Mouse (Mus musculus): Measurements from ENCODE around the gene Cep295. TPM values are rescaled to one million over a fixed set of nuclear protein-coding genes. Genes with fewer than 3 reads are reported as not detected.

Cep295 gene
- polyA plus RNA-seq, 1 experiment from 2014 or later = 15.2 TPM

DNA sequence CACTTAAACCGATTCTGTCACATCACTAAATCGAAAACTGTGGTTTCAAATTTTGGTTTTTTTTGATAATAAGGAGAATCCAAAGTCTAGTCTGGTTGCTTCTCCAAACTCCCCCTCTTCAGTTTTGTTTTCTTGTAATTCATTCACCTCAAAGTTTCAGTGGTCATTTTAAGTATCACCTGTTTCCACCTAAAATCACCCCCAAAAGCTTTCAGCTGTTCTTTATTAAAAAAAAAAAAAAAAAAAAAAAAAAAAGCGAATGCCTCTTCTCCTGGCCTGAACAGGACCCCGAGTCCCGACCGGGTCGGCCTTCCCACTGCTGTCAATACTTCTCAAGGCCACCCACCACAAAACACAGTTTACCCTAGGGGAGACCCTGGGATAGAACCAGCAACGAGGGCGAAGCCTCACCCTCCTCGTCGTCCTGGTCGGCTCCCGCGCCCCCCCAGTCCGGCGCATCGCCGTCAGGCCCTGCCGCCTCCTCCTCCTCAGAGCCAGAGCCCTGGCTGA, 78.4 kb downstream of the Cep295 start:
- peak overlapping the region; percentile 62 for H3K4me2 ChIP-seq (replicated peaks)
- H3K4me3 ChIP-seq = peak overlapping the region; percentile 68
- H3K27me3 ChIP-seq = no peaks in the 10 kb centered on the region
- H3K9ac ChIP-seq (replicated peaks) = peak overlapping the region; percentile 87
- H3K9me3 ChIP-seq = no peaks in the 10 kb centered on the region
- no peak for ATAC-seq (replicated peaks)
- peaks cover 28% of the 10 kb centered on the region for H3K36me3 ChIP-seq
- 9% methylated on average over 19 of the region's 19 CpGs for WGBS
- H3K27ac ChIP-seq (replicated peaks) = peak overlapping the region; percentile 88
- peaks cover 27% of the 10 kb centered on the region for H3K4me1 ChIP-seq

DNA sequence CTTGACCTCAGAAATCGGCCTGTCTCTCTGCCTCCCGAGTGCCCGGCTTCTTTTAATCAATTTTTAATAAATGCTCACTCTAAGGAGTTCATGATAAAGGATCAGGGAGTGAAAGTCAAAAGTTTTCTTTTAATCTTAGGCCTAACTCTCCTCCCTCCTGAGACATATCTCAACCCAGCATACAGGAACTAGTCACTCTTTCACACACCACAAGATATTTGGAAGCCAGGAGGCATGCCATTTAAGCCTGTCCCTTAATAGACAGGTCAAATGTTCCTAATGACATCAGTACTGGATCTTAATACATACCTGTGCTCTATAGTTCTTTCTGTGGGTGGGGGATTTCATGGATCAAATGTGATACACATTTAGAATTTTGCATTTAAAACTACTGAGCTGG, 79.2 kb downstream of the Cep295 start:
- peak overlapping the region; percentile 68; the same call in 1 of the 2 replicates for H3K4me3 ChIP-seq
- no peaks in the 10 kb centered on the region for H3K9me3 ChIP-seq
- H3K36me3 ChIP-seq = peaks cover 36% of the 10 kb centered on the region
- ATAC-seq (replicated peaks) = no peak
- no peak overlapping the region for H3K4me2 ChIP-seq (replicated peaks)
- 88% methylated on average over 3 of the region's 3 CpGs for WGBS
- H3K27ac ChIP-seq (replicated peaks) = no peak overlapping the region
- no peaks in the 10 kb centered on the region for H3K27me3 ChIP-seq
- H3K4me1 ChIP-seq = peaks cover 27% of the 10 kb centered on the region
- no peak overlapping the region for H3K9ac ChIP-seq (replicated peaks)

DNA sequence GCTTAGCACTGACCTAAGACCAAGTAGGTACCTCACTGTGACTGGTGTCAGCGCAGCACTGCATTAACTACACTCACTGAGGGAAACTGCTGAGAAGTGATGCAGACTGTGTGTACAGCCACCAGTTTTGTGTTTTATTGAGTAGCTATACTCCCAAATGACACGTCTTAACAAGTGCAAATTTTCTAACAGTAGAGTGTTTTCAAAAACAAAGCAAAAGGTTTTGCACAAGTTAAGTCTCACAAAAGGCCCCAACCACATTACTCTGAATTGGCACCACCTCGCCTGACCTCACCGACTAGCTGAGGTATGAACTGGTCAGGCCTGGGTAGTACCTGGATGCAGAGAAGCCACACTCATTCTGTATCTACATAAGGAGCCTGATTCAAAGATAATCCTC, 80.7 kb downstream of the Cep295 start:
- no peak overlapping the region for H3K27ac ChIP-seq (replicated peaks)
- no peak for ATAC-seq (replicated peaks)
- peaks cover 27% of the 10 kb centered on the region for H3K4me1 ChIP-seq
- no peaks in the 10 kb centered on the region for H3K9me3 ChIP-seq
- no peaks in the 10 kb centered on the region for H3K27me3 ChIP-seq
- H3K4me2 ChIP-seq (replicated peaks) = no peak overlapping the region
- H3K36me3 ChIP-seq = peaks cover 51% of the 10 kb centered on the region
- no peak overlapping the region for H3K9ac ChIP-seq (replicated peaks)
- WGBS = 93% methylated on average over 4 of the region's 4 CpGs
- no peak overlapping the region for H3K4me3 ChIP-seq

DNA sequence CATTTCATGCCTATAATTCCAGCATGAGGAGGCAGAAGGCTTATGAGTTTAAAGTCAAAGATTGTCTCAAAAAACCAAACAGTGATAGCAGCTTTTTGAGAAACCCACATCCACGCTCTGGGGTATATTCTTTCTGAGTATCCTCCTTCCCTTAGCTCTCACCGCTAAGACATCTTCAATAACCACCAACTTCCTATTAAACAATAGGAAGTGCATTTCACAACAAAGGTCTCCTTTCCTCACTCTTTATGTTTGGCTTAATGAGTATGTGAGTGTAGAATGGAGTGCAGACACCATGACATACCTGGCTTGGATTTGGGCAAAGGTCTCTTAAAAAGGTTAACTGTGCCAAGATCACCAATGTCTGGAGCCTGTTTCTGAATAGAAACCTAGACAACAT, 83.6 kb downstream of the Cep295 start:
- Histone ChIP-seq H3K9me3 (no peaks in the 10 kb centered on the region), H3K27me3 (no peaks in the 10 kb centered on the region), H3K4me3 (no peak overlapping the region), H3K36me3 (peaks cover 79% of the 10 kb centered on the region), H3K4me1 (peaks cover 16% of the 10 kb centered on the region), H3K9ac (replicated peaks) (no peak overlapping the region), H3K27ac (replicated peaks) (no peak overlapping the region), H3K4me2 (replicated peaks) (no peak overlapping the region)
- WGBS = 95% methylated on average over 2 of the region's 2 CpGs
- ATAC-seq (replicated peaks) = no peak

Small RNA genes lying within 50 kb of the gene (microRNA-seq; reads per million reads assigned to microRNA genes)
- gene Gm49349 = not detected
- not detected for gene mmu-mir-7650

Other genes with a start within 250 kb of the Cep295 start
- not detected in 2 replicates for gene Hephl1, start 245.7 kb downstream of the Cep295 start, polyA plus RNA-seq (2015; fragmentation: Nextera tagmentation; extraction: Ambion mirVana)
- gene Vstm5, start 118.7 kb downstream of the Cep295 start, polyA plus RNA-seq (2015; fragmentation: Nextera tagmentation; extraction: Ambion mirVana) = 6.4 and 6.8 TPM in 2 replicates
- gene Med17, start 77.9 kb downstream of the Cep295 start, polyA plus RNA-seq (2015; fragmentation: Nextera tagmentation; extraction: Ambion mirVana) = 42.8 and 43.5 TPM in 2 replicates
- gene Taf1d, start 51.6 kb downstream of the Cep295 start, polyA plus RNA-seq (2015; fragmentation: Nextera tagmentation; extraction: Ambion mirVana) = 49.7 and 52.2 TPM in 2 replicates
- 11.1 and 13.8 TPM in 2 replicates for gene 4931406C07Rik, start 51.3 kb downstream of the Cep295 start, polyA plus RNA-seq (2015; fragmentation: Nextera tagmentation; extraction: Ambion mirVana)
- gene Smco4, start 135.6 kb upstream of the Cep295 start, polyA plus RNA-seq (2015; fragmentation: Nextera tagmentation; extraction: Ambion mirVana) = 1.6 TPM in 2 replicates

Data from forebrain, embryonic 15.5 days (tissue).